Mouse (Mus musculus) embryonic facial prominence, embryonic 13.5 days (tissue): ENCODE data around the gene Gm9573. TPM values are rescaled to one million over a fixed set of nuclear protein-coding genes. Genes with fewer than 3 reads are reported as not detected.

Source experiments
- ATAC-seq: fragments of 200-750 bp; cut with Nextera tagmentation; 2 replicates; pipeline ENCODE4 v1.8.0; 2017; ENCODE audit warnings: low read depth; ENCODE audit not compliant: insufficient number of reproducible peaks, insufficient read depth, low FRiP score, low TSS enrichment
- H3K27ac ChIP-seq: fragments of 300-500 bp; sonication (generic); 2 replicates; pipeline ENCODE4 v1.5.1; 2015; ENCODE audit warnings: moderate library complexity, mild to moderate bottlenecking, inconsistent platforms
- H3K27me3 ChIP-seq: fragments of 300-500 bp; sonication (generic); 2 replicates; pipeline ENCODE4 v1.6.1; 2015; ENCODE audit warnings: mild to moderate bottlenecking, inconsistent platforms
- H3K36me3 ChIP-seq: fragments of 300-500 bp; sonication (generic); 2 replicates; pipeline ENCODE4 v1.6.1; 2015; ENCODE audit warnings: mild to moderate bottlenecking, inconsistent platforms
- H3K4me1 ChIP-seq: fragments of 300-500 bp; sonication (generic); 2 replicates; pipeline ENCODE4 v1.6.1; 2015; ENCODE audit warnings: inconsistent platforms
- H3K4me2 ChIP-seq: fragments of 300-500 bp; sonication (generic); 2 replicates; pipeline ENCODE4 v1.6.1; 2015; ENCODE audit warnings: moderate library complexity, mild to moderate bottlenecking, inconsistent platforms
- H3K4me3 ChIP-seq: fragments of 300-500 bp; sonication (generic); 2 replicates; pipeline ENCODE4 v1.5.1; 2015; ENCODE audit warnings: mild to moderate bottlenecking, inconsistent platforms
- H3K9ac ChIP-seq: fragments of 300-500 bp; sonication (generic); 2 replicates; pipeline ENCODE4 v1.6.1; 2015; ENCODE audit warnings: mild to moderate bottlenecking, inconsistent platforms
- H3K9me3 ChIP-seq: fragments of 300-500 bp; sonication (generic); 2 replicates; pipeline ENCODE4 v1.6.1; 2016; ENCODE audit warnings: inconsistent platforms
- WGBS: fragments of 180-500 bp; shearing (Covaris S2); methylation state at CpG from one replicate; pipeline ENCODE4 v1.1.7; 2015; ENCODE audit warnings: mixed read lengths; 5-methylcytosine and 5-hydroxymethylcytosine counted together
- polyA plus RNA-seq: library from polyadenylated mRNA; unstranded; fragments of >200 nt; fragmentation: Nextera tagmentation; extraction: Ambion mirVana; gene quantifications from 2 replicates; pipeline ENCODE4 v1.2.1, GENCODE M21; 2015

Gm9573 gene
- polyA plus RNA-seq, 1 experiment from 2014 or later: not detected

DNA sequence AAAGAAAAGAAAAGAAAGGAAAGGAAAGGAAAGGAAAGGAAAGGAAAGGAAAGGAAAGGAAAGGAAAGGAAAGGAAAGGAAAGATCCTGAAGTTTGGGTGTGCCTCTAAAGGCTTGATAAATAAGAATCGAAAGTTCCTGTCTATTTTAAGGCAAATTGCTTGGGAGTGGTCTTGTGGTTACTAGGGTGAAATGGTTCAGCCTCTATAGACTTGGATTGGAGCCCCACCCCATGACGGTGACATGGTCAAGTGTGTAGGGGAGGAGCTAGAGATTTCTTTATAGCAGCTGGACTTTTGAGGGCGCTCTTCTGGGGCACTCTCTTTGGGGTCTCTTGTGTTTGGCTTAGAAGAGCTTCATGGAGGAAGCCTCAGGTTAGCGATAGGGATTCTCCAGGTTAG is 32.7 kb downstream of the Gm9573 start:
- Histone ChIP-seq H3K4me2 (no peak overlapping the region), H3K27ac (no peak overlapping the region), H3K36me3 (no peaks in the 10 kb centered on the region), H3K9me3 (no peaks in the 10 kb centered on the region), H3K4me1 (peaks cover 6% of the 10 kb centered on the region; the same call in 1 of the 2 replicates), H3K9ac (no peak overlapping the region), H3K4me3 (no peak overlapping the region), H3K27me3 (no peaks in the 10 kb centered on the region)
- no peak for ATAC-seq
- 35% methylated on average over 4 of the region's 4 CpGs for WGBS

DNA sequence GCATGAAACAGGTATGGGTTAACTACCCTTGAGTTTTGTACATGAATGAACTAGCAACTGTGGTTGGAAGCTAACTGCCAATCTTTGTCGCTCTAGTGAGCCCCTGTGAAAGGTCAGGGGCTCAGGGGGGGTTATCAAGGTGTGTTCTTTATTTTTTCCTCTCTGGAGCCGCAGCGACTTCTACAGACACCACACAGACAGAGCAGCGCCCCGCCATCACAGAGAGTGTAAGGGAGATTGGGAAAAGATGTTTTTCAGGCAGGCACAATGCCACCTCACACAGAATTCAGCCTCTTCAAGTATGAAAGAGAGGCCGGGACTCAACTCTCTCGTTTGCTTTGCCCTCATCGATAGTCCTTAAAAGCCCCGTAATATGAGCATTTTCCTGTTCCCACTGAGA is 34.3 kb downstream of the Gm9573 start:
- no peak overlapping the region for H3K4me2 ChIP-seq
- H3K9ac ChIP-seq: no peak overlapping the region
- no peak for ATAC-seq
- H3K4me3 ChIP-seq: no peak overlapping the region
- WGBS: 81% methylated on average over 9 of the region's 9 CpGs
- no peak overlapping the region for H3K27ac ChIP-seq
- no peaks in the 10 kb centered on the region for H3K27me3 ChIP-seq
- H3K36me3 ChIP-seq: no peaks in the 10 kb centered on the region
- peaks cover 6% of the 10 kb centered on the region; the same call in 1 of the 2 replicates for H3K4me1 ChIP-seq
- H3K9me3 ChIP-seq: 0 out of 2 replicates have a peak, but pooled peaks cover 3% of the 10 kb centered on the region

DNA sequence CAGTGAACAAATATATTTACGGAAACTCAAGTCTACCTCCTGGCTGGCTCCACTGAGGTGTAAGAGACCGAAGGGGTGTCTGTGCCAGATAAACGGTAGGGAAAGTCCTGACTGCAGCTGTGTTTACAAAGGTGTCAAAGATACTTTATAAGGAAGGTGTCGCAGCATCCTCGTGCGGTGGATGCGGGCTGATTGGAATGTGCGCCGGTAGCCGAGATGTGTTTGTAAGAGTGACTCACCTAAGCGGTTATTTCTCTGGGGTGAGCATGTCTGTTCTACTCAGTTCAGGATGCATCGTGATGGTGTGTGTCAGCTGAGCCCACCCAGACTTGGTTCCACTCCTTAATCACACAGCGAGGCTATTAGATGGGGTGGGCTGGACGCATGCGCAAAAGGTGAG is 34.7 kb downstream of the Gm9573 start:
- ATAC-seq: no peak
- Histone ChIP-seq H3K36me3 (no peaks in the 10 kb centered on the region), H3K4me1 (peaks cover 6% of the 10 kb centered on the region; the same call in 1 of the 2 replicates), H3K9ac (no peak overlapping the region), H3K27me3 (no peaks in the 10 kb centered on the region), H3K9me3 (0 out of 2 replicates have a peak, but pooled peaks cover 4% of the 10 kb centered on the region), H3K27ac (no peak overlapping the region), H3K4me3 (no peak overlapping the region), H3K4me2 (no peak overlapping the region)
- 90% methylated on average over 15 of the region's 15 CpGs for WGBS

DNA sequence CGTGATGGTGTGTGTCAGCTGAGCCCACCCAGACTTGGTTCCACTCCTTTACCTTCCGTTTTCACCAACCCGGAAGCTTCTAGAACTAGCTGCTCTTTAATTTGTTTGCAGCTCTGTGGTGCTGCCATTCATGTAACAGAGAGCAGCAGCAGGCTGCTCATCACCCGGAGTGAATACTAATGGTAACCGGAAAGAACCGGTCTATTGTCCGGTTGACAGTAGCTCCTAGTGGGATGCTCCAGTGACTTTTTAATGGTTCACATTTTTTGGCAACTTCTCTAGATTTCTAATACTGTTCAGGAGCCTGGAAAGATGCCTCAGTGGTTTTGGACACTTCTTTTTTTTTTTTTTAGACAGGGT is 35.2 kb downstream of the Gm9573 start:
- peaks cover 6% of the 10 kb centered on the region; the same call in 1 of the 2 replicates for H3K4me1 ChIP-seq
- no peak overlapping the region for H3K27ac ChIP-seq
- no peaks in the 10 kb centered on the region for H3K36me3 ChIP-seq
- no peak for ATAC-seq
- no peak overlapping the region for H3K4me3 ChIP-seq
- H3K4me2 ChIP-seq: no peak overlapping the region
- H3K9ac ChIP-seq: no peak overlapping the region
- H3K9me3 ChIP-seq: 0 out of 2 replicates have a peak, but pooled peaks cover 4% of the 10 kb centered on the region
- H3K27me3 ChIP-seq: no peaks in the 10 kb centered on the region
- WGBS: 94% methylated on average over 7 of the region's 7 CpGs

DNA sequence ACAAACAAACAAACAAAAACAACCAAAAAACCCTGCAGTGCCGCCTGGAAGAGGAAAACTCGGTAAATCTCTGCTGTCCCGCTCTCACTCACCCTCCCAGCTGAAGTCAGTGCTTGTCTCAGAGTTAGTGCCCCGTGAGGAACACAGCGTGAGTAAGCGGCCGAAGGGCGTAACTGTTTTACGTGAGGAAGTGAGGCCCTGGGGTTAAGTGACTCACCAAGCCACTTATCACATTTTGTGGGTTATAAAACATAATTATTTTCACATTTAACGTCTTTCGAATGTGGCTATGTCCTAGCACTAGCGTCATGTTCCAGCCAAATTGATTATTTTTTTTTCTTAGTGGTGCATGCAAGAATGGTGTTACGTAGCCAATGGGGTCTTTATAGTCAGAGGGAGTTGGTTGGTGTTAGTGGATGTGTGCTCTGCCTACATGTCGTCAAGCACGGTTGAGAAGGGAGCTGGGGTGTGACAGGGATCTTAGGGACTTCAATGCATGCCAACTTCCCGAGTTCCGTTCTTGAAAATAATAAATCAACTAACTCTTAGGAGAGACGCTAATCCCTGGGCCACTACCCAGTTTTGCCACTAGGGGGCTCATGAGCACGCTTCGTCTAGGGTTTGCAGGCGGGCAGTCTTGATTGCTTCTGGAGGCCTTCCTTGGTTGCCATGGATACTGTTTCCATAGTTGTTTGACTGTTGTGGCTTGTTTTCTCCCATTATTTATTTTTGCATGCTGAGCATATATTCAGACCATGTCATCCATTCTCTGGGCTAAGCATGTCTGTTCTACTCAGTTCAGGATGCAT is 35.8 kb downstream of the Gm9573 start:
- peak overlapping the region; percentile 17; the same call in 1 of the 2 replicates for H3K4me2 ChIP-seq
- H3K36me3 ChIP-seq: no peaks in the 10 kb centered on the region
- ATAC-seq: no peak; the same call in 1 of the 2 replicates
- 43% methylated on average over 21 of the region's 21 CpGs for WGBS
- H3K27ac ChIP-seq: no peak overlapping the region
- H3K27me3 ChIP-seq: no peaks in the 10 kb centered on the region
- peaks cover 6% of the 10 kb centered on the region; the same call in 1 of the 2 replicates for H3K4me1 ChIP-seq
- H3K9me3 ChIP-seq: 0 out of 2 replicates have a peak, but pooled peaks cover 4% of the 10 kb centered on the region
- no peak overlapping the region for H3K4me3 ChIP-seq
- no peak overlapping the region for H3K9ac ChIP-seq

DNA sequence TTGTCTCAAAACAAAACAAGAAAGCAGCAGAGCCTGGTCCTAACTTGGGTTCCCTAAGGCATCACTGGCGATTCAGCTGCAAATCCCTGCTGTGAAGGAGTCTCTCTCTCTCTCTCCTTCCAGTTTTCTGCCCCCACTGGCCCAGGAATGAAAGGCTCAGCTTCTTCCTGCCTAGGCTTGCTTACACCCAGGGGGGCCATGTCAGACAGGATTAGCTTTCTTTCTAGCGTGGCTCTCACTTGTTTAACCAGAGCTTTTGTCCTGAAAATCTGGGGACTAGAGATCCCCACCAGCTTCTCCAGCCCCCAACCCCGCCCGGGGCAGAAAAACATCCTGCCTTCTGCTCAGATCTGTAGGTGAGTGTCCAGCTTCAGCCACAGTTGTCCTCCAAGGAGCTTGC is 38.0 kb downstream of the Gm9573 start:
- Histone ChIP-seq H3K27ac (no peak overlapping the region), H3K4me1 (peaks cover 10% of the 10 kb centered on the region), H3K36me3 (no peaks in the 10 kb centered on the region), H3K27me3 (no peaks in the 10 kb centered on the region), H3K9me3 (0 out of 2 replicates have a peak, but pooled peaks cover 4% of the 10 kb centered on the region), H3K4me2 (no peak overlapping the region), H3K9ac (no peak overlapping the region), H3K4me3 (no peak overlapping the region)
- WGBS: 6% methylated on average over 4 of the region's 4 CpGs
- ATAC-seq: no peak

DNA sequence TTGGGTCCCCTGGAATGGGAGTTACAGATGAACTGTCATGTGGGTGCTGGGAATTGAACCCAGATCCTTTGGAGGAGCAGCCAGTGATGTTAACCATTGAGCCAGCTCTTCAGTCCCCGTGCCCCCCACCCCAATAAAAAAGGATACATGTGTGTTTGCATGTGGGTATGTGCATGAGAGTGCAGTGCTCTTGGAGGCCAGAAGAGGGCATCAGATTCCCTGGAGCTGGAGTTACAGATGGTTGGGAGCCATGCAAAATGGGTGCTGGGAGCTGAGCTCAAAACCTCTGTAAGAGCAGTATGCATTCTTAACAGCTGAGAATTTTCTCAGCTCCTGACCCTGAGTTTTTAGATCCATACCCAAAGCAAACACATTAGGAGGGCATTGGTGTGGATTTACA is 39.1 kb downstream of the Gm9573 start:
- H3K36me3 ChIP-seq: no peaks in the 10 kb centered on the region
- H3K4me2 ChIP-seq: no peak overlapping the region
- WGBS: 72% methylated on average over 1 of the region's 1 CpGs
- H3K4me3 ChIP-seq: no peak overlapping the region
- H3K4me1 ChIP-seq: peaks cover 10% of the 10 kb centered on the region
- ATAC-seq: no peak
- H3K27me3 ChIP-seq: no peaks in the 10 kb centered on the region
- H3K9ac ChIP-seq: no peak overlapping the region
- no peak overlapping the region for H3K27ac ChIP-seq
- H3K9me3 ChIP-seq: 0 out of 2 replicates have a peak, but pooled peaks cover 4% of the 10 kb centered on the region

DNA sequence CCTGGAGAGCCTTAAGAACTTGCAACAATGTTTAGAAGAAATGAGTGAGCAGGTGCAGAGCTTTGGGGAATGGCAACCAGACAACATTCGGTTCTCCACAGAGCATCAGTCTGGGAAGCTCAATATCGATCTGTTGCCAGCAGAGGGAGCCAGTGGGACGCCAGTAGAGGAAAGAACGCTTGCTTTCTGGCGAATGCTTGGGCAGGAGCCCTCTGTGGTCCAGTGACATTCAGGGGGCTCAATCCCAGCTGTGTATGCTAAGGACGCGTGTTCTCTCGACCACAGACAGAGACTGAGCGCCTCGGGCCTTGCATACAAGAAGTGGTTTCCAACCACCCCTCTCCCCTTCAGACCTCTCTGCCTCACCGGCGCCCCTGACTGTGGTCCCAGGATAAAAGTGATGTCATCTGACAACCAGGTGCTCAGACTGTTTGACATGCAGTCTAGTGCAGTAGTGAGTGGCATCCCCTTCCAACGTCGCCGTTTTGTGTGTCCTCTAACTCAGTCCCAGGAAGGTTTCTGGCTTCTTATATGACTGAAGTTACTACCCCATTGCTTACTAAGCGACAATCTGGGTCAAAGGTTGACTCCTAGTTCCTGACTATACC is 42.0 kb downstream of the Gm9573 start:
- H3K4me3 ChIP-seq: no peak overlapping the region
- H3K4me2 ChIP-seq: peak overlapping the region; percentile 42
- WGBS: 16% methylated on average over 16 of the region's 16 CpGs
- no peaks in the 10 kb centered on the region for H3K36me3 ChIP-seq
- no peak overlapping the region for H3K9ac ChIP-seq
- H3K4me1 ChIP-seq: peaks cover 4% of the 10 kb centered on the region
- 0 out of 2 replicates have a peak, but pooled peaks cover 4% of the 10 kb centered on the region for H3K9me3 ChIP-seq
- no peak for ATAC-seq
- no peak overlapping the region for H3K27ac ChIP-seq
- H3K27me3 ChIP-seq: no peaks in the 10 kb centered on the region

DNA sequence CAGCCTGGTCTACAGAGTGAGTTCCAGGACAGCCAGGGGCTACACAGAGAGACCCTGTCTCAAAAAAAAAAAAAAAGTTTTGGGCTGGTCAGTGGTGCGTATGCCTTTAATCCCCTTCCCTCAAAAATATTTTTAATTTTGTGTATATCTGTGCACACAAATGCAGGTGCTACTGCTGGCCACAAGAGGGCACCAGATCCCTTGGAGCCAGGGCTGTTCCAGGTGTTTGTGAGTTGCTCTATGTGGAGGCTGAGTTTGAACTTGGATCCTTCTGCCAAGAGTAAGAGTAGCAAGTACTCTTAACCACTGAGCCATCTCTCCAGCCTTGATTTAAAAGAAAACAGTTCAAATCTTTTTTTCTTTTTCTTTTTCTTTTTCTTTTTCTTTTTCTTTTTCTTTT is 43.5 kb downstream of the Gm9573 start:
- 0 out of 2 replicates have a peak, but pooled peaks cover 4% of the 10 kb centered on the region for H3K9me3 ChIP-seq
- no peak overlapping the region for H3K9ac ChIP-seq
- peaks cover 4% of the 10 kb centered on the region for H3K4me1 ChIP-seq
- H3K4me3 ChIP-seq: no peak overlapping the region
- no peak overlapping the region for H3K4me2 ChIP-seq
- no peak for ATAC-seq
- WGBS: 95% methylated on average over 1 of the region's 1 CpGs
- no peaks in the 10 kb centered on the region for H3K36me3 ChIP-seq
- H3K27me3 ChIP-seq: no peaks in the 10 kb centered on the region
- no peak overlapping the region for H3K27ac ChIP-seq

DNA sequence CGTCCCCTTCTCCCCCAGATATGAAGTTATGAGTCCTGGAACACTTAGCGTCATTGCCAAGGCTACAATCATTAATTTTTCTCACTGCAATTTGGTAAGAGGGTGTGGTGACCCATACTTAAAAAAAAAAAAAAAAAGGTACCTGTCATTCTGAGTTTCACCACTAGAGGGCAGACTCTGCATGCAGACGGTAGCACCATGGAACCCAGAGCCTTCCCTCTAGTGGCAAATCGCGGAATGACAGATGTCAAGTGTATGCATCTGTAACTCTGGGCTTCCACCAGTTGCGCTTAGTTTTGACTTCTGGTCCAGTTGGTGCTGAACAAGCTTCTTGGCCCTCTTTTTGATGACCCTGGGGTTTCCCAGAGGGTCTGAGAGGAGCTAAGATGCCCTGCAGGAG is 48.2 kb downstream of the Gm9573 start:
- Histone ChIP-seq H3K36me3 (no peaks in the 10 kb centered on the region), H3K27ac (no peak overlapping the region), H3K4me2 (no peak overlapping the region), H3K27me3 (peaks cover 18% of the 10 kb centered on the region), H3K4me1 (no peaks in the 10 kb centered on the region), H3K9me3 (no peaks in the 10 kb centered on the region), H3K4me3 (no peak overlapping the region), H3K9ac (no peak overlapping the region)
- 19% methylated on average over 6 of the region's 6 CpGs for WGBS
- ATAC-seq: no peak

DNA sequence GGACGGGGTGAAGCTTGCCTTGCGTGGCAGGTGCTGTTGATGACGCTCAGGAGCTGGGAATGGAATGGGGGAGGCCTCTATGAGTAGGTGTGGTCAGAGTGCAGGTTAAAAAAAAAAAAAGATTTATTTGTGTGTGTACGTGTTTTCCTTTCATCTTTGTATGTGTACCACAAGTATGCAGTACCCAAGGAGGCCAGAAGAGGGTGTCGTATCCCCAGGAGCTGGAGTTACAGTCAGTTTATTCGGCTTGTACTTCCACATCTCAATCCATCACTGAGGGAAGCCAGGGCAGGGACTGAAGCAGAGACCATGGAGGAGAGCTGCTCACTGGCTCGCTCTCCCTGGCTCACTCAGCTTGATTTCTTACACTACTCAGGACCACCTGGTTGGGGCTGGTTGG is 55.0 kb downstream of the Gm9573 start:
- H3K4me2 ChIP-seq: no peak overlapping the region
- ATAC-seq: no peak
- H3K9ac ChIP-seq: no peak overlapping the region
- H3K36me3 ChIP-seq: no peaks in the 10 kb centered on the region
- peaks cover 51% of the 10 kb centered on the region for H3K27me3 ChIP-seq
- no peaks in the 10 kb centered on the region for H3K9me3 ChIP-seq
- H3K27ac ChIP-seq: no peak overlapping the region
- peaks cover 11% of the 10 kb centered on the region for H3K4me1 ChIP-seq
- 91% methylated on average over 7 of the region's 7 CpGs for WGBS
- H3K4me3 ChIP-seq: no peak overlapping the region

DNA sequence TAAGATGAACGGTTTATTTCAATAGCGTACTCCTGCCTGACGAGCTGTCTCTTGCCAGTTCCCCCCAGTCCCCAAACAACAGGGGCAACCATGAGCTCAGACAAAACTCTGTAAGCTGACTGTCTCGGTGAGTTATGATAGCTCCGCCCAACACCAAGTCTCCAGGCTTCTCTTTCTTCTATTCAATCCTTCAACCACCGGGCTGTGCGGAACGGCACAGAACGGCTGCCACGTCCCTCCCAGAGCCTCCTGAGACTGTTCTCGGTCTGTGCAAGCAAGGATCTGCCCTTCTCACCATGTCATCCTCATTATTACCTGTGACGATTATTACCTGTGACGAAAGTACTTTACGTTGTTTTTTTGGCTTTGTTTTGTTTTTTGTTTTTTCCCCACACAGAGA is 55.6 kb downstream of the Gm9573 start:
- no peak for ATAC-seq
- Histone ChIP-seq H3K9ac (no peak overlapping the region), H3K27ac (no peak overlapping the region), H3K4me1 (peaks cover 11% of the 10 kb centered on the region), H3K4me2 (no peak overlapping the region), H3K9me3 (no peaks in the 10 kb centered on the region), H3K4me3 (no peak overlapping the region), H3K27me3 (peaks cover 50% of the 10 kb centered on the region), H3K36me3 (no peaks in the 10 kb centered on the region)
- WGBS: 74% methylated on average over 14 of the region's 14 CpGs
